Mouse (Mus musculus) liver, postnatal 0 days (tissue): Measurements from ENCODE around the gene Ift52. TPM values are rescaled to one million over a fixed set of nuclear protein-coding genes. Genes with fewer than 3 reads are reported as not detected.

Source experiments
- ATAC-seq: fragments of 200-750 bp; cut with Nextera tagmentation; 2 replicates; pipeline ENCODE4 v1.8.0; 2017; ENCODE audit warnings: mild to moderate bottlenecking, moderate library complexity
- DNase-seq: peaks from one replicate; pipeline ENCODE4 v3.0.0-alpha.2; 2016
- H3K27ac ChIP-seq: fragments of 300-500 bp; sonication (generic); 2 replicates; pipeline ENCODE4 v1.5.1; 2014; ENCODE audit warnings: antibody characterized with exemption, moderate library complexity, mild to moderate bottlenecking, low read depth
- H3K27me3 ChIP-seq: fragments of 300-500 bp; sonication (generic); 2 replicates; pipeline ENCODE4 v1.6.1; 2014; ENCODE audit warnings: low read length, control low read depth, mixed read lengths; ENCODE audit not compliant: insufficient read depth
- H3K36me3 ChIP-seq: fragments of 300-500 bp; sonication (generic); replicated peaks from 2 replicates; pipeline ENCODE4 v1.6.1; 2014; ENCODE audit warnings: mild to moderate bottlenecking, control low read depth, low read length, moderate library complexity, mixed read lengths; ENCODE audit not compliant: insufficient read depth
- H3K4me1 ChIP-seq: fragments of 300-500 bp; sonication (generic); 2 replicates; pipeline ENCODE4 v1.6.1; 2014; ENCODE audit warnings: antibody characterized with exemption, mild to moderate bottlenecking, control low read depth; ENCODE audit not compliant: insufficient read depth
- H3K4me2 ChIP-seq: fragments of 300-500 bp; sonication (generic); 2 replicates; pipeline ENCODE4 v1.6.1; 2014; ENCODE audit warnings: low read depth, mild to moderate bottlenecking, low read length, moderate library complexity, mixed read lengths
- H3K4me3 ChIP-seq: fragments of 300-500 bp; sonication (generic); 2 replicates; pipeline ENCODE4 v1.5.1; 2014; ENCODE audit warnings: low read depth, low read length
- H3K9ac ChIP-seq: fragments of 300-500 bp; sonication (generic); replicated peaks from 2 replicates; pipeline ENCODE4 v1.6.1; 2014; ENCODE audit warnings: mild to moderate bottlenecking, moderate library complexity
- H3K9me3 ChIP-seq: fragments of 300-500 bp; sonication (generic); 2 replicates; pipeline ENCODE4 v1.6.1; 2016; ENCODE audit warnings: mild to moderate bottlenecking, control low read depth, low read length, mixed read lengths
- CTCF ChIP-seq: sonication (generic); IDR thresholded peaks from 2 replicates; pipeline ENCODE4 v1.5.1; 2016; ENCODE audit warnings: antibody characterized with exemption, low read depth
- EP300 ChIP-seq: IDR thresholded peaks from 2 replicates; pipeline ENCODE4 v1.6.1; 2016; ENCODE audit warnings: antibody characterized with exemption, low read depth, mild to moderate bottlenecking
- WGBS: fragments of 180-500 bp; shearing (Covaris S2); extraction: QIAGEN DNeasy Blood & Tissue Kit; methylation state at CpG from one replicate; pipeline ENCODE4 v1.1.7; 2014; ENCODE audit not compliant: insufficient replicate concordance; 5-methylcytosine and 5-hydroxymethylcytosine counted together
- polyA plus RNA-seq: library from polyadenylated mRNA; unstranded; fragments of >200 nt; fragmentation: Nextera tagmentation; extraction: Ambion mirVana; gene quantifications from 2 replicates; pipeline ENCODE4 v1.2.1, GENCODE M21; 2015

The Ift52 gene
- polyA plus RNA-seq, 1 experiment from 2014 or later, result 18.4 TPM

- peak; percentile 69 for DNase-seq
- 44% methylated on average over 8 of the region's 8 CpGs for WGBS
- Histone ChIP-seq H3K4me2 (peak within 1 kb of the TSS; percentile 26; the same call in 1 of the 2 replicates), H3K4me3 (peak within 1 kb of the TSS; percentile 5; the same call in 1 of the 2 replicates), H3K27me3 (no peaks in the 10 kb centered on the region), H3K27ac (peak within 1 kb of the TSS; percentile 83), H3K4me1 (peaks cover 8% of the 10 kb centered on the region), H3K36me3 (no peaks in the 10 kb centered on the region), H3K9me3 (no peaks in the 10 kb centered on the region), H3K9ac (no peak within 1 kb of the TSS)
- TF ChIP-seq EP300, result no peak
- TF ChIP-seq CTCF, result no peak
- peak; percentile 82 for ATAC-seq
Observed at GRCm38 (mm10) chr2:162987218-162987617, 29.9 kb upstream of the Ift52 start, which contains the start of gene Sgk2. Gene Sgk2 (plus strand): TSS chr2:162987330.

- TF ChIP-seq CTCF (no peak), EP300 (no peak)
- no peak overlapping the region for H3K9ac ChIP-seq
- H3K27me3 ChIP-seq, result no peaks in the 10 kb centered on the region
- ATAC-seq (no peak), DNase-seq (no peak)
- peak overlapping the region; percentile 4; the same call in 1 of the 2 replicates for H3K4me2 ChIP-seq
- no peak overlapping the region; the same call in 1 of the 2 replicates for H3K4me3 ChIP-seq
- WGBS, result 52% methylated on average over 4 of the region's 4 CpGs
- H3K9me3 ChIP-seq, result no peaks in the 10 kb centered on the region
- peak overlapping the region; percentile 83 for H3K27ac ChIP-seq
- H3K4me1 ChIP-seq, result peaks cover 10% of the 10 kb centered on the region
- no peaks in the 10 kb centered on the region for H3K36me3 ChIP-seq
Observed at GRCm38 (mm10) chr2:162988235-162988634, 28.9 kb upstream of the Ift52 start.

- Histone ChIP-seq H3K4me2 (no peak overlapping the region), H3K9me3 (no peaks in the 10 kb centered on the region), H3K36me3 (no peaks in the 10 kb centered on the region), H3K4me1 (peaks cover 6% of the 10 kb centered on the region; the same call in 1 of the 2 replicates), H3K9ac (0 out of 2 replicates have a peak overlapping the region, but pooled peaks have one; percentile 30), H3K27ac (peak overlapping the region; percentile 60), H3K27me3 (no peaks in the 10 kb centered on the region), H3K4me3 (no peak overlapping the region)
- TF ChIP-seq EP300 (no peak), CTCF (peak; percentile 41)
- ATAC-seq (peak; percentile 32; the same call in 1 of the 2 replicates), DNase-seq (no peak)
- WGBS, result 39% methylated on average over 6 of the region's 6 CpGs
Observed at GRCm38 (mm10) chr2:162991394-162992083, 25.6 kb upstream of the Ift52 start.

- DNase-seq (no peak), ATAC-seq (peak; percentile 59)
- no peak overlapping the region for H3K4me3 ChIP-seq
- H3K4me2 ChIP-seq, result no peak overlapping the region
- H3K27ac ChIP-seq, result peak overlapping the region; percentile 60
- no peaks in the 10 kb centered on the region for H3K27me3 ChIP-seq
- no peak for TF ChIP-seq CTCF
- no peak for TF ChIP-seq EP300
- 0 out of 2 replicates have a peak overlapping the region, but pooled peaks have one; percentile 30 for H3K9ac ChIP-seq
- no peaks in the 10 kb centered on the region for H3K36me3 ChIP-seq
- no peaks in the 10 kb centered on the region for H3K9me3 ChIP-seq
- 0 out of 2 replicates have a peak, but pooled peaks cover 6% of the 10 kb centered on the region for H3K4me1 ChIP-seq
Observed at GRCm38 (mm10) chr2:162992084-162992437, 25.1 kb upstream of the Ift52 start.

- no peak overlapping the region for H3K4me2 ChIP-seq
- H3K27ac ChIP-seq, result no peak overlapping the region
- TF ChIP-seq EP300 (no peak), CTCF (no peak)
- no peaks in the 10 kb centered on the region for H3K9me3 ChIP-seq
- H3K9ac ChIP-seq, result no peak overlapping the region
- H3K4me3 ChIP-seq, result no peak overlapping the region
- no peaks in the 10 kb centered on the region for H3K27me3 ChIP-seq
- 70% methylated on average over 9 of the region's 9 CpGs for WGBS
- H3K4me1 ChIP-seq, result 0 out of 2 replicates have a peak, but pooled peaks cover 2% of the 10 kb centered on the region
- DNase-seq, result no peak
- no peaks in the 10 kb centered on the region for H3K36me3 ChIP-seq
- ATAC-seq, result no peak
Observed at GRCm38 (mm10) chr2:162993881-162994616, 23.1 kb upstream of the Ift52 start.

- Histone ChIP-seq H3K4me1 (no peaks in the 10 kb centered on the region), H3K4me3 (no peak overlapping the region), H3K4me2 (no peak overlapping the region), H3K36me3 (no peaks in the 10 kb centered on the region; the same call in 1 of the 2 replicates), H3K27me3 (no peaks in the 10 kb centered on the region), H3K9me3 (no peaks in the 10 kb centered on the region), H3K27ac (no peak overlapping the region), H3K9ac (no peak overlapping the region)
- ATAC-seq, result peak; percentile 67
- TF ChIP-seq EP300 (no peak), CTCF (peak; percentile 87)
- 32% methylated on average over 18 of the region's 18 CpGs for WGBS
- peak; percentile 65 for DNase-seq
Observed at GRCm38 (mm10) chr2:162998528-162999230, 18.5 kb upstream of the Ift52 start.
